Mouse (Mus musculus) hematopoietic stem cell, adult 5-6 weeks (primary cell): ENCODE measurements around the gene Tbck. TPM values are rescaled to one million over a fixed set of nuclear protein-coding genes. Genes with fewer than 3 reads are reported as not detected.

Experiments used
- ATAC-seq, 2 experiments: fragments of 125-278 bp in 1 of 2; replicated peaks in 1 of 2; 2 replicates each; pipeline ENCODE4 v1.8.0; 2016 to 2017; ENCODE audit warnings: inconsistent platforms in 2 of 2, mild to moderate bottlenecking in 2 of 2, moderate number of reproducible peaks in 2 of 2, low read depth in 1 of 2, moderate TSS enrichment in 1 of 2; ENCODE audit not compliant: low FRiP score in 2 of 2, poor library complexity in 2 of 2, severe bottlenecking in 2 of 2, insufficient read depth in 1 of 2, low TSS enrichment in 1 of 2
- total RNA-seq: library from RNA; stranded (forward); fragments of 172-1452, 232-1000 nt; gene quantifications from 2 replicates; pipeline ENCODE4 v1.2.3, GENCODE M21; 2017

Gene Tbck
- total RNA-seq, 1 experiment from 2014 or later, result 23.3 TPM

GRCm38 (mm10) chr3:132851841-132852728 lies 168.1 kb downstream of the Tbck start:
- ATAC-seq, result no peak

- ATAC-seq, result no peak
Measured at GRCm38 (mm10) chr3:132854271-132854670, 170.3 kb downstream of the Tbck start.

GRCm38 (mm10) chr3:132855458-132856212 lies 171.7 kb downstream of the Tbck start:
- no peak for ATAC-seq

- peak in 1 of 2 experiments; percentile 33; a peak in 1 of 4 replicates for ATAC-seq
Measured at GRCm38 (mm10) chr3:132856651-132857050, 172.7 kb downstream of the Tbck start.

- ATAC-seq, result peak; percentile 27 to 40
Measured at GRCm38 (mm10) chr3:132858849-132859248, 174.9 kb downstream of the Tbck start.

- no peak for ATAC-seq
Measured at GRCm38 (mm10) chr3:132859573-132859972, 175.6 kb downstream of the Tbck start.

GRCm38 (mm10) chr3:132860796-132861195 lies 176.9 kb downstream of the Tbck start:
- no peak for ATAC-seq

- no peak; a peak in 1 of 4 replicates for ATAC-seq
Measured at GRCm38 (mm10) chr3:132863843-132864242, 179.9 kb downstream of the Tbck start.

- no peak for ATAC-seq
Measured at GRCm38 (mm10) chr3:132864329-132864919, 180.5 kb downstream of the Tbck start.

- peak in 1 of 2 experiments; percentile 24; a peak in 1 of 4 replicates for ATAC-seq
Measured at GRCm38 (mm10) chr3:132864986-132865385, 181.0 kb downstream of the Tbck start.

- ATAC-seq, result no peak
Measured at GRCm38 (mm10) chr3:132865596-132865995, 181.7 kb downstream of the Tbck start.

- no peak for ATAC-seq
Measured at GRCm38 (mm10) chr3:132866984-132867383, 183.0 kb downstream of the Tbck start.

GRCm38 (mm10) chr3:132868838-132869237 lies 184.9 kb downstream of the Tbck start:
- no peak for ATAC-seq

- no peak for ATAC-seq
Measured at GRCm38 (mm10) chr3:132870079-132870478, 186.1 kb downstream of the Tbck start.

- ATAC-seq, result peak; percentile 79 to 83
Measured at GRCm38 (mm10) chr3:132871318-132871904, 187.5 kb downstream of the Tbck start.

- no peak for ATAC-seq
Measured at GRCm38 (mm10) chr3:132873251-132873650, 189.3 kb downstream of the Tbck start.

- no peak for ATAC-seq
Measured at GRCm38 (mm10) chr3:132876011-132876708, 192.2 kb downstream of the Tbck start.
